9 mouse cellular contexts compared by ENCODE assay signal in the genomic region with DNA sequence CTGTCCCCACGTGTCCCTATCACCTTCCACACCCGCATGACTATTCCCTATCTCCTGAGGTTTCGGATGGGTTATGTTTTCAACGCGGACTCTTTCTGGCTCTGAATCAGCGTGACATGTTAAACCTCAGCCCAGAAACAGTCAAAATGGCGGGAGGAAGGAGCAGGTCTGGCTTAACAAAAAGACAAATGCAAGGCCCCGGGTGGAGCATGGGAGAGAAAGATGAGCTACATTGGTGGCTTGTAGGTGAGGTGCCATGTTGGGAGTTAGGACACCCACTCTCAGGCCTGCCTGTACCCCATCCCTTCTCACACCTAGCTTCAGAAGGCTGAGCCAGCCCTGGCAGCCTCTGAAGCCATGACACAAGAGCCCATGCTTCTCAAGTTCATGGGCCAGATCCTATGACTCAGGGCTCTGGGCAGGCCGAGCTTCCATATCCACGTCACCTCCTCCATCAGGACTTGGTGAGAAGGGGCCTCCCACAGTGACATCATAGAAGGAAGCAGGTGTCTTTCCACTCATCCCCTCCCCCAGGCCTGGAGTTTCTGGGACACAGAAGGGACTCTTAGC.
DNase-seq lines count a peak whose midpoint lies in the region; ATAC-seq and TF ChIP-seq lines count a peak whose summit lies in the region.
"Had no signal": no experiment of that assay in that cellular context is flagged by ENCODE, and none has a peak within 500 bp of the region (broad histone marks: within the 10 kb centered on the region; RNA-seq: fewer than 3 reads in every experiment).

No protein-coding gene starts in this region.

- peak overlapping the region; percentile 79 for H3K4me3 ChIP-seq in testis, adult 2 months (ENCODE audit: control insufficient read depth, low read depth, low read length)
- H3K4me3 ChIP-seq in embryonic fibroblast, embryonic 13.5 days (ENCODE audit: insufficient read depth, low read length), result no peak overlapping the region
- no peak overlapping the region for H3K4me3 ChIP-seq in intestine, embryonic 15.5 days (replicated peaks)
- H3K4me3 ChIP-seq in forebrain, embryonic 14.5 days (ENCODE audit: low read depth, low read length), result no peak overlapping the region

- no peak for TF ChIP-seq CTCF in testis, adult 2 months (IDR thresholded peaks at IDR 0.05; ENCODE audit: control insufficient read depth, insufficient read depth, insufficient replicate concordance, low read depth, low read length)
- no peak for TF ChIP-seq CTCF in embryonic fibroblast, embryonic 13.5 days (IDR thresholded peaks at IDR 0.05; ENCODE audit: borderline replicate concordance, insufficient read depth, low read length)

- no peaks in the 10 kb centered on the region for H3K9me3 ChIP-seq in intestine, embryonic 15.5 days
- H3K9me3 ChIP-seq in forebrain, embryonic 14.5 days (replicated peaks; ENCODE audit: control insufficient read depth, low read length), result no peaks in the 10 kb centered on the region
- H3K9me3 ChIP-seq: liver, embryonic 13.5 days had no signal

- 65% methylated on average over 10 of the region's 10 CpGs for WGBS in intestine, embryonic 15.5 days
- 88% methylated on average over 10 of the region's 10 CpGs for WGBS in forebrain, embryonic 14.5 days

- no peaks in the 10 kb centered on the region for H3K27me3 ChIP-seq in testis, adult 2 months (ENCODE audit: control insufficient read depth, insufficient read depth, low read length)
- H3K27me3 ChIP-seq in intestine, embryonic 15.5 days (replicated peaks), result no peaks in the 10 kb centered on the region
- H3K27me3 ChIP-seq in forebrain, embryonic 14.5 days (replicated peaks; ENCODE audit: control insufficient read depth, insufficient read depth, low read length), result peaks cover 4% of the 10 kb centered on the region; the same call in 1 of the 2 replicates

- H3K27ac ChIP-seq in testis, adult 2 months (ENCODE audit: control insufficient read depth, insufficient read depth, low read depth, low read length), result peak overlapping the region; percentile 75
- peak overlapping the region; percentile 82 for H3K27ac ChIP-seq in embryonic fibroblast, embryonic 13.5 days (ENCODE audit: insufficient read depth, low read length)
- peak overlapping the region; percentile 36; the same call in 1 of the 2 replicates for H3K27ac ChIP-seq in intestine, embryonic 15.5 days
- H3K27ac ChIP-seq in forebrain, embryonic 14.5 days (ENCODE audit: low read depth, low read length), result no peak overlapping the region
- H3K27ac ChIP-seq: liver, embryonic 13.5 days had no signal

- ATAC-seq in intestine, embryonic 15.5 days, result peak; percentile 11; the same call in 1 of the 2 replicates
- ATAC-seq in forebrain, embryonic 14.5 days, result no peak

- H3K36me3 ChIP-seq in testis, adult 2 months (ENCODE audit: control insufficient read depth, insufficient read depth, low read length), result no peaks in the 10 kb centered on the region
- H3K36me3 ChIP-seq in intestine, embryonic 15.5 days, result no peaks in the 10 kb centered on the region
- H3K36me3 ChIP-seq in forebrain, embryonic 14.5 days (ENCODE audit: control insufficient read depth, insufficient read depth, low read length), result no peaks in the 10 kb centered on the region
- H3K36me3 ChIP-seq: liver, embryonic 13.5 days had no signal

- H3K4me2 ChIP-seq in intestine, embryonic 15.5 days (replicated peaks), result peak overlapping the region; percentile 69; the same call in 1 of the 2 replicates
- no peak overlapping the region for H3K4me2 ChIP-seq in forebrain, embryonic 14.5 days (ENCODE audit: low read length)

- peaks cover 17% of the 10 kb centered on the region for H3K4me1 ChIP-seq in testis, adult 2 months (ENCODE audit: control insufficient read depth, insufficient read depth, low read length)
- H3K4me1 ChIP-seq in embryonic fibroblast, embryonic 13.5 days (ENCODE audit: control insufficient read depth, insufficient read depth, low read length), result peaks cover 20% of the 10 kb centered on the region
- peaks cover 48% of the 10 kb centered on the region for H3K4me1 ChIP-seq in intestine, embryonic 15.5 days (replicated peaks)
- H3K4me1 ChIP-seq in forebrain, embryonic 14.5 days (ENCODE audit: control insufficient read depth, insufficient read depth, low read length), result peaks cover 8% of the 10 kb centered on the region

- no peak overlapping the region for H3K9ac ChIP-seq in intestine, embryonic 15.5 days
- no peak overlapping the region for H3K9ac ChIP-seq in forebrain, embryonic 14.5 days (ENCODE audit: low read length)

- TF ChIP-seq POLR2A in testis, adult 2 months (IDR thresholded peaks at IDR 0.05; ENCODE audit: control insufficient read depth, low read depth, low read length), result 0 out of 2 replicates have a peak, but pooled peaks have one; percentile 35
- no peak for TF ChIP-seq POLR2A in embryonic fibroblast, embryonic 13.5 days (IDR thresholded peaks at IDR 0.05; ENCODE audit: low read depth, low read length)

- DNase-seq in testis, postnatal 10 days (ENCODE audit: low spot score), result no peak
- peak; percentile 73 for DNase-seq in lung, postnatal 10 days
- no peak for DNase-seq in embryo, embryonic 11 days
- no peak for DNase-seq in ovary, postnatal 36 days (ENCODE audit: low spot score)
- DNase-seq in forebrain, embryonic 14.5 days (ENCODE audit: low spot score), result no peak
- DNase-seq: liver, embryonic 13.5 days had no signal
